Mouse (Mus musculus): ENCODE results near the gene Lrrc74b. TPM values are rescaled to one million over a fixed set of nuclear protein-coding genes. Genes with fewer than 3 reads are reported as not detected.
"Not testable (repeated sequence)": the region's sequence is repeated elsewhere in the genome, so short reads cannot be mapped to it uniquely, and the experiment has no call there.

The Lrrc74b gene
- 0.12 TPM in 1 of 2 replicates, not detected in the other for total RNA-seq (2021)
- long read RNA-seq, result 0 reads

DNA sequence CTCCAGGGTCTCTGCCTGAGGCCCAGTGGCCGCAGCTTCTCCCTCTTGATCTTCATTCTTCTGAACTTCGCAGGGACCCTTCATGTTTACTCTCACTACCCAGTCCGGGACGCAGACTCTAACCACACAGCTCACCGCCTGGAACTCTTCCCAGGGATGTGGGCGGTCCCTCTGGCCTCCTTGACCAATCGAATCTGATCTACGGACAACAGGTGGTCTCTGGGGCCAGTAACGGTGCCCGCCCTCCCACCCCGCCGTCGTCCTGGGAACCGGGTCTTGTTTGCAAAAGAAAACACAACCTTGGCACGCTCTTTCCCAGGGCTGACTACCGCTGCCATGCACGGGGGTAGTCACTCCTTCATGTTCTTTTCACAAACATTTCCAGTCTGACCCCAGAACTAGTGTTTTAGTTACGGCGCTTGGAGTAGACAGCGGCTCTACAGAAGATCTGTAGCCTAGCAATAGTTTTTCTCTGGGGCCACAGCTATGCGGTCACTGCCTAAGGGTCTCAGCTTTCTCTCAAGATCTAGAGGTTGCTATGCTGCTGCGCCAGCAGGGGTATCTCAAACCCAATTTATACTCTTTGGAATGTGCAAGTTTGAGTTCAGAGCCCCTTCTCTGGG lies at the start of gene Lrrc74b:
Gene Lrrc74b, minus strand, starts transcription at position 120 of the 623 bp plus-strand sequence.
- peak; percentile 60 for DNase-seq

GRCm38 (mm10) chr16:17605684-17606083 lies 44.6 kb upstream of the Lrrc74b start:
- DNase-seq, result no peak

DNA sequence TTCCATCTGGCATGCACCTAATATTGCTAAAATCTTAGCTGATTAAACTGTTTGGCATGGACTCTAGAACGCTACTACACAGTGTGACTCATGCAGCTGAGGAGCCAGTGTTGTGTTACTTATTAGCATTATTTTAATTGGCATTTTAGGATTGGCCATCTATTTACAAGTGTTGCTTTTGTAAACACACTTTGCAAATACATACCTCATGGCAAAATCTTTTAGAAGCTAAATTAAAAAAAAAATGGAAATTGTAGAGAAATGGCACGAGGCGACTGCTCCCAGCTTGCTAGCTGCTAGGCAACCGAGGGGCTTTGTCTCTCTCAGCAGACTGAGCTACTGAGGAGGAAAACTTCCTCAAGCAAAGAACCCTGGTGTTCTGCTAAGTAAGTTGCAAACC lies 43.9 kb upstream of the Lrrc74b start:
- no peak for DNase-seq

DNA sequence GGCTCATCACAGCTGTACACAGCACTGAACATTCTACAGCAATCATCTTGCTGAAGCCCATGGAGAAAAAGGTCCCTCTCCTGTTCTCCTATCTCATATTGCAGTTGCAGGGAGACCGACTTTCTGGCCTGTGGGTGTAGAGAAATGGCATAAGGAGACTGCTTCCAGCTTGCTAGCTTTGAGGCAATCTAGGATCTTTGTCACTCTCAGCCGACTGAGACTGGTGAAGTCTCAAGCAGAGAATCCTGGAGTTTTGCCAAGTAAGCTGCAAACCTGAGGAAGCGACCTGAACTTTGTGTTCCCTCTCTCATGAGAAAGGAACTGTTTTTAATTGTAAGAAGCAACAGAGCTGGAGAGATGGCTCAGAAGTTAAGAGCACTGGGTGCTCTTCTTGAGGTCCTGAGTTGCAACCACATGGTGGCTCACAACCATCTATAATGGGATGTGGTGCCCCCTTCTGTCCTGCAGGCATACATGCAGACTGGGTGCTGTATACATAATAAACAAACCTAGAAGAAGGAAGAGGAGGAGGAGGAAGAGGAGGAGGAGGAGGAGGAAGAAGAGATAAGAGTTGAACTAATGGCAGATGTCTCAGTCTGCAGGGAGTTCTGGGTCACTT lies 40.0 kb upstream of the Lrrc74b start:
- DNase-seq, result no peak

- DNase-seq, result no peak
Measured at GRCm38 (mm10) chr16:17590731-17591130, 29.7 kb upstream of the Lrrc74b start.

- peak; percentile 21 for DNase-seq
Measured at GRCm38 (mm10) chr16:17584555-17584954, 23.5 kb upstream of the Lrrc74b start.

GRCm38 (mm10) chr16:17583064-17583463 lies 22.0 kb upstream of the Lrrc74b start, which contains the start of gene Slc7a4:
TSS of gene Slc7a4 (minus strand) at chr16:17583214.
- no peak for DNase-seq

DNA sequence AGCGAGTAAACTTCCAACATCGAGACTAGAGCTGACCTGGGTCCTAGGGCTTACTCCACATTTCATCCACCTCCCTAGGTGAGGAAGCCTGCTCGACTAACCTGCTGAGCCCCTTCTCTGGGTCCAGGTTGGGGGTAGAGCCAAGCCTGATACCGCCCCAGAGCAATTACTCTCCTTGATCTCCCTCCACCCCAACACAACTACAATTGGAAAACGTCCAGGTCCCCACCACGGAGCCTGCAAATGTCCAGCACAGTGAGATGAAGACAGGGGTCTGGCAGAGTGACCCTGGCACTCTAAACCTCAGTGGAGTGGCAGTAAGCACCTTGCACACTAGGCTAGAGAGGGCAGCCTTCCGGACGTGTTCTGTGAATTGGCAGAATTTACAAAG lies 15.8 kb upstream of the Lrrc74b start:
- DNase-seq, result no peak

DNA sequence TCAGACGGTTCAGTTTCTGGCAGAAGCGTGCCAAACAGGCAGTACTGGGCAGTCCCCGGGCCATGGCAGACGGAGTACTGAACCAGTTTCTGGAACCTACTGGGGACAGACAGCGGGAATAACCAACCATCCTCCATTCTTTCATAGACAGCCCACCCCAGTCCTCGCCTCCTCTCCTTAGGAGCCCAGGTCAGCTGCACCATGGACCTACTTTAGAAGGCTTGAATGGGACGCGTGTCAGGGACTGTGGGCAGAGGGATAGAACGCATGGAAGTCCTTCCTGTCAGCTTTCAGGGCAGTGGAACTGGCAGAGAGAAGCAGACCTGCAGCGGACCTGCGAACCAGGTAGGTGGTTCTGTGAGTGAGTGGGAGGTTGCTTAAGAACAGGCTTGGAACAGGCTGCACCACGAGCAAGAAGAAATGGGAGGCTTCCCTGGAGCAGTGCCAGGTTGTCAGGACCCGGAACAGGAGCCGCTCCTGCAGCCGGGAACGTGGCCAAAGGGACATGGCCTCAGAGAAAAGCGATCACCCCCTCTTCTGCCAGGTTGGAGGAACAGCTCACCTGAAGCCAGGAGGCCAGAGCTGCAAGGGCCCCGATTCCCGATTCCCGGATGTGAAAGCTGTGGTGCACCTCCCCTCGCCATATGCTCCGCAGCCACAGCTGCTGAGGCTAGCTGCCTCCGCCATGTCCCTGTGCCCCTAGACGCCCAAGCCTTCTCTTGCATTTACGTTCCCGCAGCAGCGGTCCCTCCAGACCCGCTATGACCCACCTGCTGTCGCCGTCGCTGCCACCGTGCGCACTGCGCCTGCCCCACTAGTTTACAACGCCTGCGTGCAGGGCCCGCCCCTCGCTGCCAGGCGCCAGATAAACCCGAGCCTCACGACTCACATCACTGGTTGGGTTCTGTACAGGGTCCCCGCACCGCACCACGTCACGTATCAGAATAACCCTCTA lies 15.1 kb upstream of the Lrrc74b start:
- DNase-seq, result peak; percentile 69

GRCm38 (mm10) chr16:17566186-17566585 lies 5.1 kb upstream of the Lrrc74b start:
- no peak for DNase-seq

DNA sequence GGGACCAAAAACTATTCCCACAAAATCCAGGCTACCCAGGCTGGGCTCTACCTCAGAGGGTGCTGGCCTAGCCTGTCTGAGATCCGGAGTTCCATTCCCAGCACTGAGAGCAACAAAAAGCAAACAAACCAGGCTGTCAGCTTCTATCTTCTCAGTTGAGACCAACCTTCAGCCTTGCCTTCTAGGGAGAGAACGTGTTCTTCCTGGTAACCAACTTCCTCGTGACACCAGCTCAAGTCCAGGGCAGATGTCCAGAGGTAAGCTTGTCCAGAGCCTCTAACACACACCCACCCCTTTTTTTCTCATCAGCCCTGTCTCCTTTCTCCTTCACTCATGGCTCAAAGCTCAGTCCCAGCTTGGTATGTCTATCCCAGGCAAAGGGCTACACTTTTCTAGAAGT lies 3.7 kb upstream of the Lrrc74b start:
- no peak for DNase-seq

- DNase-seq, result no peak
Measured at GRCm38 (mm10) chr16:17564221-17564620, 3.2 kb upstream of the Lrrc74b start.

GRCm38 (mm10) chr16:17563580-17563979 lies 2.5 kb upstream of the Lrrc74b start:
- no peak for DNase-seq

DNA sequence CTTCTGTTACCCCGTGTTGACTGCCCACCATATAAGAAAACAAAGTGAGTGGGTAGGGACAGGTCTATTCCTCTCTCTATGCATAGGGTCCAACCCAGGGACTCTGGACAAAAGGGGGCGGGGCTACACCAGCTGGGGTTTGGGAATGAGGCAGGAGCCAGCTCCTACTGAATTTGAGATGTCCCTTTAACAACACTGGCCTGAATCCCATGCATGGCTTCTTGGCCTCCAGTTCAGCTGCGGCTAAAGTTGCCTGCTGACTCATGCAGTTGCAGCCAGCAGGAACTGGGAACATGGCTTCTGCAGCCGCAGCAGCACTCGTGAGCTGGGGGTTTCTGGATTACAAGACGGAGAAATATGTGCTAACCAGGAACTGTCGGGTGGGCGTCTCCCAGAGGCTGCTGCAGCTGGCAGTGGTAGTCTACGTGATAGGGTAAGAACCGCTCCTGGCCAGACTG lies 733 bp upstream of the Lrrc74b start, which contains the start of gene P2rx6:
Gene P2rx6, plus strand, starts transcription at position 135 of the 458 bp plus-strand sequence.
- DNase-seq, result peak; percentile 31

DNA sequence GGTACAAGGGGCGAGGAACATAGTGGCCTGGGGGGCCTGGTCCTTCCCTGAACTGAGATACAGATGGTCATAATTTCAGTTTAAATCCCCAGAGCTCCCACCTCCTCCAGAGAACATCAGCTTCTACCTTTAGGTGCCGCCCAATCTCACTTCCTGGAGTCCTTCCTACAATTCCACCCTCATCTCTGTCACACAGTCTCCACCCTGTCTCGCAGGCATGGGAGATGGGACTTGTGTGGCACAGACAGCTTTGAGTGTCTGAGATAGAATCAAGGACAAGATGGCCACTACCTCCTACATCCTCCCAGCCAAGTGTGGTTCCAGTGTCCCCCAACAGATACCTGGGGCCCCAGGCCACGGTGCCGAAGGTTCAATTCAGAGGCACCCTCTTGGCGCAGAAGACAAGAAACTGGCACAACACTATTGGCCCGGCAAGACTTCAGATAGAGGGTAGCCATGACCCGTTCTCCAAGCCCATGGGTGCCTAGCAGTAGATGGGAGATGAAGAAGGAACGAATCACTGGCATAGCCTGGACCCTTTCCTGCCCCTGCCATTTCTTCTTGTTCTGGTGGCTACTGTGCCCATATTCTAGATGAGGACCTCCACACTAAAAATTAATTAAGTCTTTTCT lies 1.5 kb downstream of the Lrrc74b start:
- DNase-seq, result no peak

DNA sequence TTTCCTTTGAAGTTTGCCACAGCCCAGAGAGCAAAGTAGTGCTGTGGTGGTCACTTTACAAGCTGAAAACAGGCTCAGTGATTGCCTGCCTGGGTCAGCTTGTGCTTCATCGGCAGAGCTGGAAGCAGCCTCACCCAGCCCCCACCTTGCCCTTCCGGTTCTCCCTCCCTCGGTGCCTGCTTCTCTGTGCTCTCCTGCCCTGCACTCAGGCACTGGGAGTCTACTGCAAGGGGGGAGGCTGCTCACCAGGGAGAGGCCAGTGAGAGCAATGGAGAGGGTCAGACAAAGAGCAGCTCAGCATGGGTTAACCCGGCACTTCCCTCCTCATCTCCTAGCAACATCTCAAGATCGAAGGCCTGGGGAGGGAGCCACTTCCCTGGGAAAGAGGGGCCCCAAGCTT lies 2.2 kb downstream of the Lrrc74b start:
- DNase-seq, result no peak

DNA sequence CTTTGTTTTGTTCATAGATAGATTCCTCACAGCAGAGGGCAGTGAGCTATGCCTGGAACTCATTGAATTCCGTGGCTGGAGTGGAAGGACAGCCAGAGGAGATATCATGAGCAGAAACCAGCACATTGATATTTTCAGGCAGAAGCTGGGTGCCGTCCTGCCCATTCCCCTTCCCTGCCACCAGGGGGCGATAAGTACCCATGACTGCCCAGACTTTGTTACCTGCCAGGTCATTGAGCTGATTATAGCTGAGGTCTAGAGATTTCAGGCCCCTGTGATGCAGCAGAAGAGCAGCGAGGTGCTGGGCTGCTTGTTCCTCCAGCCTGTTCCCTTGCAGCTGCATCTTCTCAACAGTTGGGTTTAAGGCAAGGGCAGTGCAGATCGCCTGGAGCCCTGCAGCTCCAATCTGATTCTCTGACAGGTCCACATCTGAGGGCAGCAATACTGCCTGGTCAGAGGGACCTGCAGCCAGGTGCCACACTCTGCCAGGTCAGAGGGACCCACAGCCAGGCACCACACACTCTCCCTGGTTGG lies 3.0 kb downstream of the Lrrc74b start:
- peak; percentile 72 for DNase-seq

DNA sequence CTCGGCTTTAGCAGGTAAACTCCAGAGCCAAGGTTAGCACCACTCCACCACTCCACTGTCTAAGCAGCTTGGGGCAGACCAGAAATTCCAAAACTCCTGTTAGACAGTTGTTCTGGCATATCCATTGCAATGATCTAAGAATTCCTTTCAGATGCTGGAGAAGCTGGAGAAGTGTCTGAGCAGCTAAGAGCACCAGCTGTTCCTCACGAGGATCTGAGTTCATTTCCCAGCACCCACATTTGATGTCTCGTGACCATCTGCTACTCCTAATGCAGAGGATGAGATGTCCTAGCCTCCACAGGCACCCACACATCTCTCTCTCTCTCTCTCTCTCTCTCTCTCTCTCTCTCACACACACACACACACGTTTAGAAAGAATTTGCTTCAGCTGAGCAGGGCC lies 4.1 kb downstream of the Lrrc74b start:
- no peak for DNase-seq

DNA sequence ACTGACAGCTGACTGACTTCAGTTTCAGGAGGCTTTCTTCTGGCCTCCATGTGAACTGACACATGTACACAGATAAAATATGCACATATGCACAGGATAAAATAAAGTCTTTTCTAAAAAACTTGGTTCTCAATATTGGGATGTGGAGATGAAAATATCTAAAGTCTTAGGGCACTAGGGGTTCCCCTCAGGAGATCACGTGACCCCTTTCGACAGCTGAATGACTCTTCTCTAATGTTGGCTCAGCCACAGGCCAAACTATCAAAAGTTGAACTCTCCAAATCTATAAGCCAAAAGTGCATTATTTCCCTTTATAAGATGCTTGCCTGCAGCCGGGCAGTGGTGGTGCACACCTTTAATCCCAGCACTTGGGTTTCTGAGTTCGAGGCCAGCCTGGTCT lies 4.9 kb downstream of the Lrrc74b start:
- DNase-seq, result no peak

- DNase-seq, result not testable (repeated sequence)
Measured at GRCm38 (mm10) chr16:17554702-17555101, 6.3 kb downstream of the Lrrc74b start.

GRCm38 (mm10) chr16:17553910-17554685 lies 6.9 kb downstream of the Lrrc74b start:
- peak; percentile 19 for DNase-seq

Measured in adrenal gland, postnatal 25 days (tissue).